Mouse (Mus musculus) heart, postnatal 10 days (tissue): ENCODE data around the gene Srp14. TPM values are rescaled to one million over a fixed set of nuclear protein-coding genes. Genes with fewer than 3 reads are reported as not detected.

Experiments
- DNase-seq, 2 experiments: peaks; one replicate each; pipeline ENCODE4 v3.0.0; 2021
- intact Hi-C: fragments of 180-260 bp; cut with DNase I; formaldehyde crosslinking; loops from one replicate; pipeline ENCODE4 v1.15.1; 2025
- total RNA-seq, 2 experiments: library from RNA; stranded (reverse); gene quantifications; 2 replicates each; pipeline ENCODE4 v1.2.3; 2021

Gene Srp14
- total RNA-seq, 2 experiments from 2014 or later: 121 to 126 TPM

- intact Hi-C loops: no loop called here
- DNase-seq: peak in 1 of 2 experiments; percentile 20
Measured at GRCm38 (mm10) chr2:118445696-118446674, 33.5 kb downstream of the Srp14 start.

GRCm38 (mm10) chr2:118442723-118443122 is 36.8 kb downstream of the Srp14 start:
- no peak for DNase-seq
- intact Hi-C loops: no loop called here

- intact Hi-C loops: no loop called here
Measured at GRCm38 (mm10) chr2:118442172-118442571, 37.3 kb downstream of the Srp14 start.

GRCm38 (mm10) chr2:118431589-118431988 is 47.9 kb downstream of the Srp14 start:
- DNase-seq: peak; percentile 38 to 52
- intact Hi-C loops: loop anchor here (1.0 to 5.0 kb wide), 2 partner anchors 149 to 168 kb away; no protein-coding TSS in a partner anchor

More at GRCm38 (mm10) chr2:118442172-118442571, 37.3 kb downstream of the Srp14 start:
- no peak for DNase-seq

- intact Hi-C loops: loop anchor here (1.0 to 5.0 kb wide), 2 partner anchors 148 to 167 kb away; no protein-coding TSS in a partner anchor
- DNase-seq: no peak
Measured at GRCm38 (mm10) chr2:118430630-118431029, 48.9 kb downstream of the Srp14 start.

- intact Hi-C loops: no loop called here
- no peak for DNase-seq
Measured at GRCm38 (mm10) chr2:118429297-118429696, 50.2 kb downstream of the Srp14 start.

- no peak for DNase-seq
- intact Hi-C loops: no loop called here
Measured at GRCm38 (mm10) chr2:118428296-118428695, 51.2 kb downstream of the Srp14 start.

Other genes starting within 250 kb of the Srp14 start
- not detected for gene Fsip1, start 222.7 kb downstream of the Srp14 start, total RNA-seq
- under 1 TPM; 0.20 to 0.31 TPM for gene Gpr176, start 106.3 kb downstream of the Srp14 start, total RNA-seq
- gene Eif2ak4, start 91.1 kb downstream of the Srp14 start, total RNA-seq: 10 to 100 TPM; 11.5 to 12.9 TPM
- 10 to 100 TPM; 12.3 to 17.1 TPM for gene Bmf, start 70.0 kb upstream of the Srp14 start, total RNA-seq
- 10 to 100 TPM; 15.4 to 15.9 TPM for gene Bub1b, start 118.5 kb upstream of the Srp14 start, total RNA-seq
- gene Pak6, start 183.6 kb upstream of the Srp14 start, total RNA-seq: 10 to 100 TPM; 13.5 to 15.3 TPM
- gene Ankrd63, start 224.3 kb upstream of the Srp14 start, total RNA-seq: 1 to 10 TPM in 1 of 2 experiments, under 1 TPM in 1; 0.64 to 1.7 TPM
- gene Plcb2, start 248.7 kb upstream of the Srp14 start, total RNA-seq: 1 to 10 TPM; 1.9 to 2.4 TPM